Mouse (Mus musculus): ENCODE measurements around the gene Rassf5.
"Not testable (repeated sequence)": the region's sequence is repeated elsewhere in the genome, so short reads cannot be mapped to it uniquely, and the experiment has no call there.

The Rassf5 gene

GRCm38 (mm10) chr1:131181642-131182527 is 63.2 kb downstream of the Rassf5 start:
- in situ Hi-C loops (cut with MboI, MseI), result loop anchor here (5.0 kb wide), 1 partner anchor 80 kb away; no protein-coding TSS in a partner anchor

GRCm38 (mm10) chr1:131180386-131180785 is 64.7 kb downstream of the Rassf5 start:
- in situ Hi-C loops (cut with MboI, MseI), result loop anchor here (5.0 kb wide), 1 partner anchor 82 kb away; no protein-coding TSS in a partner anchor

- in situ Hi-C loops (cut with MboI, MseI), result no loop called here
These were observed 67.0 kb downstream of the Rassf5 start for GRCm38 (mm10) chr1:131178083-131178482.

- in situ Hi-C loops (cut with MboI, MseI), result no loop called here
These were observed 67.8 kb downstream of the Rassf5 start for GRCm38 (mm10) chr1:131177249-131177648.

- in situ Hi-C loops (cut with MboI, MseI), result no loop called here
These were observed 69.2 kb downstream of the Rassf5 start for GRCm38 (mm10) chr1:131175819-131176218.

GRCm38 (mm10) chr1:131175189-131175588 is 69.9 kb downstream of the Rassf5 start:
- in situ Hi-C loops (cut with MboI, MseI), result no loop called here

- in situ Hi-C loops (cut with MboI, MseI), result no loop called here
These were observed 70.7 kb downstream of the Rassf5 start for GRCm38 (mm10) chr1:131174299-131174861.

GRCm38 (mm10) chr1:131173809-131174208 is 71.2 kb downstream of the Rassf5 start:
- in situ Hi-C loops (cut with MboI, MseI), result no loop called here

GRCm38 (mm10) chr1:131173001-131173400 is 72.1 kb downstream of the Rassf5 start:
- in situ Hi-C loops (cut with MboI, MseI), result no loop called here

GRCm38 (mm10) chr1:131167612-131168011 is 77.4 kb downstream of the Rassf5 start:
- in situ Hi-C loops (cut with MboI, MseI), result no loop called here

- in situ Hi-C loops (cut with MboI, MseI), result no loop called here
These were observed 80.6 kb downstream of the Rassf5 start for GRCm38 (mm10) chr1:131164427-131164826.

GRCm38 (mm10) chr1:131161091-131161490 is 84.0 kb downstream of the Rassf5 start:
- in situ Hi-C loops (cut with MboI, MseI), result no loop called here

GRCm38 (mm10) chr1:131159573-131160327 is 85.3 kb downstream of the Rassf5 start:
- in situ Hi-C loops (cut with MboI, MseI), result not testable (repeated sequence)

GRCm38 (mm10) chr1:131155456-131155855 is 89.6 kb downstream of the Rassf5 start:
- in situ Hi-C loops (cut with MboI, MseI), result no loop called here

GRCm38 (mm10) chr1:131153018-131153629 is 91.9 kb downstream of the Rassf5 start, which contains the start of gene Eif2d:
Gene Eif2d, plus strand, starts transcription at chr1:131153181.
- in situ Hi-C loops (cut with MboI, MseI), result loop anchor here (5.0 kb wide), 1 partner anchor 36 kb away; no protein-coding TSS in a partner anchor

- in situ Hi-C loops (cut with MboI, MseI), result no loop called here
These were observed 95.6 kb downstream of the Rassf5 start for GRCm38 (mm10) chr1:131149496-131149895.

- in situ Hi-C loops (cut with MboI, MseI), result no loop called here
These were observed 98.9 kb downstream of the Rassf5 start for GRCm38 (mm10) chr1:131146181-131146614.

GRCm38 (mm10) chr1:131145222-131145621 is 99.8 kb downstream of the Rassf5 start:
- in situ Hi-C loops (cut with MboI, MseI), result not testable (repeated sequence)

- in situ Hi-C loops (cut with MboI, MseI), result no loop called here
These were observed 102.6 kb downstream of the Rassf5 start for GRCm38 (mm10) chr1:131142472-131142871.

- in situ Hi-C loops (cut with MboI, MseI), result no loop called here
These were observed 103.6 kb downstream of the Rassf5 start for GRCm38 (mm10) chr1:131141449-131141848.

All from T-helper 1 cell (primary cell).